Mouse (Mus musculus): ENCODE measurements around the gene Cdc25b.
A peak's percentile ranks its signal among the peaks of the same experiment; 100 is the strongest.

Gene Cdc25b

DNA sequence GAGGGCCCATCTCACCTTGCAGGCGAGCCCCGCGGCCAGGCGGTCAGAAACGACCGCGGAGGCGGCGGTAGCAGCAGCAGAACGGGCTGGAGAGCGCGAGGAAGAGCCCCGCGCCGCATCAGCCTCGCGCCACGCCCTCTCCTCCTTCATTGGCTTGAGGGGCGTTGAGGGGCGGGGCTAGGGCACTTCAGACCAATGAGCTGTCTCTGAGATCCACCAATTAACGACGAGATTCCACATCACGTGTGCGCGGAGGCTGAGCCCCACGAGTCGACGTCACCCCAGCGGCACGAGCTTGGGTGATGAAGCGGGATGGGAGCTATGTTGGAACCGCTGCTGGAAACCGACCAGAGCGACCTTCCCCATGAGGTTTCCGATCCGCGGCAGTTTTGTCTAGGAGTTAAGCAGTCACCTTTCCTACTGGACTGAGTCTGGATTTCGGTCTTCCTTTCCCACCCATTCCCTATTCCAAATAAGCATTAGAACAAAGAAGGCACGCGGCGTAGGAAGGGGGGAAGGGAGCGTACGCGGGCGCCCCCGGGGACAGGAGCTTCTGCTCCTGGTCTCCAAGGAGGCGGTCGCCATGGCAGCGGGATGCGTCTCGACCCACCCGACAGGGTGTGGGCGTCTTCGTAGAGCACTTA is 26.7 kb upstream of the Cdc25b start, which contains the start of gene 1700037H04Rik:
1700037H04Rik (minus strand) TSS at position 144 of the 644 bp plus-strand sequence.
- DNase-seq (ENCODE audit: low spot score in 2 of 2): peak; percentile 92 to 97

DNA sequence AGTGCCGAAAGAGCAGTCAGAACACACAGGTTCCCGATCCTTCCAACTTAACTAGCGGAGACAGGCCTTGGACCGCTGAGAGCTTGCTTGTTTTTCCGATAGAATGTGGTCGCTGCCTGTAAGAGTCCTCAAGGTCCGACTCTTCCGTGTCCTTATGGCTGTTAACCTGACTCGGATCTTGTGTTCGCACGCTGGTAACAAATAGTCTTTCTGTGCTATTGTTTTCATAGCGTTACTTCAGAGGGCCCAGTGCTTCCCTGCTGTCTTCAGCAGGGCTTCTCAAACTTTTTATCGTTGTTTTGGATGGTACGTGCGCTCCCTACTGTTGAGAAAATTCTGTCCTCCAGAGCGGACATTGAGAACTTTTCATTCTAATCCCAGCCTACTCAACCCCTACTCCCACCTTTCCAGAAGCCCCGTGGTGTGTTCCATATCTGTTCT is 26.1 kb upstream of the Cdc25b start:
- no peak for DNase-seq (ENCODE audit: low spot score in 2 of 2)

DNA sequence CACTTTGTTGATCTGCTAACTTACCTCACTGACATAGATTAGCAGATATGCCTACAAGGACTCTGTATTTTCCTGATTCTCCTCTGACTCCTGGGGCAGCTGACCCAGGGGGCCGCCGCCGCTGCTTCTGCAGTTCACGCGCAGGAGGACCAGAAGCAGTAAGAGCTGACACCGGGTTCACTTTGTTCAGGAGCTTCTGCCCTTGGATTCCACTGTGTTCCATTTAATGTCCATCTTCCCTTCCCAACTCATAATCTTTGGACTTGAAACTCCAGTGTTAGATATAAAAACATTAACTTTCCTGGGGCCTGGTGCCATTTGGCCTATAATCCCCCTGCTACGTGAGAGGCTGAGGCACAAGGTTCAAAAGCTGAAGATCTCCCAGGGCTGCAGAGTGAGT is 22.8 kb upstream of the Cdc25b start:
- no peak for DNase-seq (ENCODE audit: low spot score in 2 of 2)

DNA sequence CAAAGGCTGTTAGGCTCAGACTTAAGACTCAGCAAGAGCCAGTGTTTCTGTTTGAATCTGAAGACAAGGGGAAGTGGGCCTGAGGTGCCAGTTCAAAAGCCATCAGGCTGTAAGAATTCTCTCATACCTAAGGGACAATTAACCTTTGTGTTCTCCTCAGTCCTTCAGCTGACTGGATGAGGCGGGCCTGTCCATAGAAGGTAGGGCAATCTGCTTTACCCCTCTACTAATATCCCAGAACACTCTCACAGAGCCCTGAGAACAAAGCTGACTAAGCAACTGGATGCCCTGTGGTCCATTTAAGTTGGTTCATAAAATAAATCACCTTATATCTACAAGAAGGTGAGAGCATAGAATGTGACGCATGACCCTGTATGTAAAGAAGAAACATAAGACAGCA is 20.6 kb upstream of the Cdc25b start:
- no peak for DNase-seq (ENCODE audit: low spot score in 2 of 2)

DNA sequence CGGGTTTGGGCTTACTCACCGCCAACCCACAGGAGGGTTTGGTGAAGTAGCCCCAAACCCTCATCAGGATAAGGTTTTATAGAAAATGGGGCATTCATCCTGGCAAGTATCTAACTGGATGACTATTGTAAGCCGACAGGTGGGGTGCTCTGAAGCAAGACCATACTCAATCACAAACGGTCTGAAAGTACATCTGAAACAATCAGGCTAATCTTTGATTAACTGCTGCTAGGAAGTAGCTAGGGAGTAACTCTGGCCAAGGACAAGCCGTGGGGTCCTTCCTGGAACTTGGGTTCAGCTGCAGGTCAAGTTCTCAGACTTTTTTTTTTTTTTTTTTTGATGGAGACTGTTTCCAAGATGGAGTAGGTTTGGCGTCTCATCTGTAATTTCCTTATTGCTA is 18.8 kb upstream of the Cdc25b start:
- DNase-seq (ENCODE audit: low spot score in 2 of 2): no peak

DNA sequence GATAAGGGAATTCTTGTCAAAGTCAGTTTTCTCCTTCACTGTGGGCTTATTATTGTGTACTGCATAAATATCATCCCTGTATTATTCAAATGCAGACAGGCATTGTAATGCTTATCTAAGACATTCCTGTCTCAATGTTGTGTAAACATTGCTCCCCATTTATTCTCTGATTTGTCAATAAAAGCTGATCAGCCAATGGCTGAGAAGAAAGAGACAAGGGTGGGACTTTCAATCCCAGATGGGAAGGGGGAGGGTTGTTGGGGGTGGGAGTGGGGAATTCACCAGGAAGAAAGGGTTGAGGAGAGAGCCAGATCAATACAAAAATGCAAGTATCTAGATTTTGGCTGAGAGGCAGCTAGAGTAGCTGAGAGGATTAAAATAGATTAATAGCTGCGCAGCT is 17.8 kb upstream of the Cdc25b start:
- DNase-seq (ENCODE audit: low spot score in 2 of 2): no peak

DNA sequence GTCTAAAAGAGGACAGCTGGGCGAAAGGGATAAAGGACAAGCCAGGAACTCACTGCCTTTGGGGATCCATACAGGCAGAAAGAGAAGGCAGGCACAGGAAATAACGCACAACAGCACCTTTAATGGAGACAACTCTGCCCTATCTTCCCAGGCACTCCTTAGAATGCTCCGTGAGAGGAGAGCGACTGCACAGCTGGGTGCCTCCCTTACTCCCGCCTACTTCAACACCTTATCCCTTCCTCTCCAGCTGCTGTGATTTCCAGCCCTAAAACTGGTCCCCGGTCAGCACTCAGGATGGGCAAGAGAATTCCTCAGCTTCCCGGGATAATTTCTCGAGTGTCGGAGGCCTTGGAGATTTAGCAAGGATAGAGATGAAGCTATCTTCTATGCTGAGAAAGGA is 15.8 kb upstream of the Cdc25b start:
- DNase-seq (ENCODE audit: low spot score in 2 of 2): no peak

DNA sequence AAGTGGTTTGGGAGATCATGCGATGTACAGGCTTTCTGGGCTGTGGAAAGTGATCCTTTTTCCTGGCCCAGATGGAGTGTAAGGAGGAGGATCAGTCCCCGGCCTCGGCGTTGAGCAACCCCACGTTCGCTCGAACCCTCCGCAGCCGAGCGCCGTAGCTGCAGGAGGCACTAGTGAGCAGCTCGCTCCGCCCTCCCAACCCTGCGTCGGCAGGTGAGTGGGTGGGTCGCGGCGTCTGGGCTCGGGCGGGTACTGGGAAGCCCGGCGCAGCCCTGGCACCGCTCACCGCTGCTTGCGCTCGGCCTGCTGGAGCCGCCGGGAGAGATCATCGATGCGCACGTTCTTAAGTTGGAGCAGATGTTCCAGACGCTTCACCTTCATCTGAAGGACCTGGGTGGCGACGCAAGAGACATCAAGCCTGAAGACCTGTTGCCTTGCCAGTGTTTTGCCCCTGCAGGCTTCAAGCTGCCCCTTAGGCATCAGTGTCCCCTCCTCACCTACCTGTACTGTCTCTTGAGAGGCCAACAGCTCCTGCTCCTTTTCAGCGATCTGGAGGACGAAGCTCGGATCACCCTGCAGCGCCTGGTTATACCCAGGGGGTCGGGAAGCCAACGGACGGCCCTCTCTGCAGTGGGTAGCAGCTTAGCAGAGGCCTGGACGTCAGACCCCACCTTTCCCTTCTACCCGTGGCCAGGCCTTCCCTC is 15.2 kb upstream of the Cdc25b start:
- DNase-seq (ENCODE audit: low spot score in 2 of 2): peak; percentile 58 to 79

DNA sequence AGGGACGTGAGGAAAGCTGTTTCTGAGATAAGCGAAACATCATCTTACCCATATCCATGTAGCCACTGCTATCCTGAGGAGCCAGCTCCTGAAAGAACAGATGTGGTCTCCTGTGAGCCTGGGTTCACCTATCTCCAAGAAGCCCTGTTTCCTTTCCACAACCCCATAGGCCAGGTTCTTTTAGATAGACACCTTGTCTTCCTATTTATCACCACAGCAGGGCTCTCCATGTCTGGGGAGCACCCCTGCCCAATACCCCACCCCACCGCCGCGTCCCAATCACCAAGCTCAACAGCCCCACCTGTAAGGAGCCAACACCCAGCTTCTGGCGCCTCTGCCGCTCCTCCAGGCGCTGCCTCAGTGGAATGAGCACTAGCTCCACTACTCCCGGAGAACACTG is 14.4 kb upstream of the Cdc25b start:
- no peak for DNase-seq (ENCODE audit: low spot score in 2 of 2)

DNA sequence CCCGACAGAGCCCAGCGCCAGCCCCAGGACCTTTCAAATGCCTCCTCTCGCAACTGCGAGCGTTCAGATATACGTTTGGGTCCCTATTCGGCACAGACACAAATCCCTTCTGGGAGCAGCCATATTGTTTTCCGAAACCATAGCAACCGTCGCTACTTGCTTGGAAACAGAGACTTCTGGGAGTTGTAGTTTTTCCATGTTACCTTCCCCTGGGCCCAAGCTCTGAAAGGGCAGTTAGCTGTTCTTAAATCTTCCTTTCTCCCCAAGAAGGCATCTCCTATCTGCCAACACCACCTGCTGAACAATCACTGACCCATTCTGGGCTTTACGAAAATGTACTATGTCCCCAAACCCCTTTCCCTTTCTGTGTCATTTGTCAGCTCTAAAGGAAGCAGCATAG is 12.0 kb upstream of the Cdc25b start:
- DNase-seq (ENCODE audit: low spot score in 2 of 2): no peak

DNA sequence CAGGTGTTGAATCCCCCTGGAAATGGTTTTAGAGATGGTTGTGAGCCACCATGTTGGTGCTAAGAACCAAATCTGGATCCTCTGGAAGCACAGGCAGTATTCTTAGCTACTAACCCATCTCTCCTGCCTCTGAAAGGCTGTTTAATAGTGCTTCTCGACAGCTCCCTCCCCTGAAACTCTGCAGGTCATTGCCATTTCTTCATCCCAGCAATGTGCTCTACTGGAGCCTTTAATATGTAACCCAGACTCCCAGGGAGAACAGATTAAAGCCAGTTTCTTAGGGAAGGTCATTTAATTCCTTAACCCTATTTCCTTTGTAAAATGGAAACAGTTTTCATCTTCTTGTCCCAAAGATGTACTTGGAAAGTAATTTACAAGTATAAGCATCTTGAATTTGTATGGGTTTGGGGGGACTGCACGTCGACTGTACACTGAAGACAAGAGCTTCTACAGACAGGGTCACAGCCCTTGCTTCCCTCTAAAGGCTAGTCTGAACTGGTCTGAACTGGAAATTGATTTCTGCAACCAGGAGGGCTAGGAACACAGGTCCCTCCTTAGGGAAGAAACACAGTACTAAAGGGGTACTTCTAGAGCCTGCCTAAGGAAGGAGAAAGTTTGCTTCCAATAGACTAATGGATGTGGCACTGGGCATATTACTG is 11.3 kb upstream of the Cdc25b start:
- no peak for DNase-seq (ENCODE audit: low spot score in 2 of 2)

DNA sequence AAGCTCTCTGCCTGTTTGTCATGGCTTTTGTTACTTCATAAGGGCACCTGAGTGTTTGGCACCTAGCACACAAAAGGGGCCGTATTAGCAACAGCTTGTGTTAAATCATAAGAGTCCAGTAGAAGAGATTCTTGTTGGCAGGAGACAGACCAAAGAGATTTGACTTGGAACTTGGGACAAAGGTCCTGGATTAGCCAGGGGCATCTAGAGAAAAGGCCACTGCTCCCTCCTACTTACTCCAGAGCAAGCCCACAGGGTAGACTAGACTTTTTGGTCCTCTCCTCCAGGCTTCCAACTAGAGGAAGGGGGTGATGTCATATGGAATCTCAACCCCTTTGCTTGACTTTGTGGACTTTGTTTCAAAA is 10.8 kb upstream of the Cdc25b start:
- DNase-seq (ENCODE audit: low spot score in 2 of 2): no peak

DNA sequence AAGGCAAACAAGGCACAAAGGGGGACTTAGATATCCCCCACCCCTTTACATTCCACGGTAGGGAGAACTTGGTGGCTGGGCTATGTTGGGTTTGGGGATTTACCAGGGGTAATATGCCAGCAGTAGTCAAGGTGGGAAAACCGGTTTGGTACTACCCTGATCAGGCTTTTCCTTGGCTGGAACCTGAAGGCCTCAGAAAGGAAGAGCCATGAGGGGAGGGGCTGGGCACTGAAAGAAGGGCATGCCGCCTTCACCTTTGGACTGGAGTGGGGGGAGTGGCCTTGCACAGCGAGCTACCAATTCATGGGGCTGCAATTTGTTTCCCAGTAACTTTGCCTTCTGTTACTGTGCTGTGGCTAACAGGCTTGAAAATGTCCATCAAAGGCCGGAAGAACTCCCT is 10.3 kb upstream of the Cdc25b start:
- no peak for DNase-seq (ENCODE audit: low spot score in 2 of 2)

DNA sequence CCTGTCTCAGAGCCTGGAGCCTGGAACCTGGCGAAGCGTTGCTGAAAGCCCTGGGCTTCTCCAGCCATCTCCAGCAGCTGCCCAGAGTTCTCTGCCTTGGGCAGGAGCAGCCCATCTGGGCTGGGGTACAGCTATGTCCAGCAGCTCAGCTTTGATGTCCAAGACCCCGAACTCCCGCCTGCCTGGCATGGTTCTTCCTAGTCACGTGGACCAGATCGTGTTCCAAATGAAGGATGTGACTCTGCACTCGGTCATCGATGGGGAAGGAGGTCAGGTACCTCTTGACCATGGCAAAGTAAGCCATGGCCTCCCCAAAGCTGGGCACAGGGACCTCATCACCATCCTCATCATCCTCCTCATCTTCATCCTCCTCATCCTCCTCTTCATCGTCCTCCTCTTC is 8.8 kb upstream of the Cdc25b start:
- no peak for DNase-seq (ENCODE audit: low spot score in 2 of 2)

DNA sequence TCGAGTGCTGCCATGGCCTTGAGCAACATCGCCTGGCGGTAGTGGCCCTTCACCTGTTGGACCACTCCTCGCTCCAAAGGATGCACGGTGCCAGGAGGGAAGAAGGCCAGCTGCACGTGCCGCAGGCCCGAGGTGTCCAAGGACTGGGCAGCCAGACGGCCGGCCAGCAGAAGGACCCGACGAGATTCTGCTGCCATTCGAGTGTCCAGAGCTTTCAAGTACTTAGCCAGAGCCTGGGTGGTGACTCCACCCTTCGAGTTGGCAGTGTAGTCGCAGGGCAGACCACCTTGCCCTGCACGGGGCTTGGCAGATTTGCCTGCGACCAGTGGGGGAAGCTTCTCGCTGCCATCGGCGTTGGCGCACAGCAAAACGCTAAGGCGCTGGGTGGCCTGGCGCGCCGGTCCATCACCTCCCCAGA is 7.9 kb upstream of the Cdc25b start:
- DNase-seq (ENCODE audit: low spot score in 2 of 2): no peak

DNA sequence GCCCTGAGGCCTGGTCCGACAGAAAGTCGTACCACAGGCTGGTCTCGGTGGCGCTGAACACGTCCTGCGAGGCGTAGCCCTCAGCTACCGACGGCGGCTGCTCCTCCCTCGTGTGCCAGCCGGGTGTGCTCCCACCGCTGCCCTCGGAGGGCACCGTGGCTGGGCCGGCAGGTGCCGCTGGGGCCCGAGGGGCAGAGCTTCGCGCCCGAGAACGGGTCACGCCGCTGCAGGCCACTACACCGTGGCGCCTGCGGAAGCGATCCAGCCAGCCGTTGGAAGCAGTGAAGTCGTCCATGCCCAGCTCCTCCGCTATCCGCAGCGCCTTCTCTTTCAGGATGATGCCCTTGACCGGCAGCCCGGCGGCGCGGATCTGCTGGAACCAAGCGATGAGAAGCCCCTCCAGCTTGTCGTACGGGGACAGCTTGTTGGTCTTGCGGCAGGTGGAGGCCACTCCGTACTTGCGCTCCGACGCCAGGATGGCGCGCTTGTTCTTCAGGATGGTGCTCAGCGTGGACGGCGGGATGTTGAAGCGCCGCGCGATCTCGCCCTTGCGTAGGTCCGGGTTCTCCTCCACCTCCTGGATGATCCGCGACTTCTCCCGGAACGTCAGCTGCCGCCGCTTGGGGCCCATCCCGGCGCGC is 7.4 kb upstream of the Cdc25b start:
- DNase-seq (ENCODE audit: low spot score in 2 of 2): peak in 1 of 2 experiments; percentile 53

DNA sequence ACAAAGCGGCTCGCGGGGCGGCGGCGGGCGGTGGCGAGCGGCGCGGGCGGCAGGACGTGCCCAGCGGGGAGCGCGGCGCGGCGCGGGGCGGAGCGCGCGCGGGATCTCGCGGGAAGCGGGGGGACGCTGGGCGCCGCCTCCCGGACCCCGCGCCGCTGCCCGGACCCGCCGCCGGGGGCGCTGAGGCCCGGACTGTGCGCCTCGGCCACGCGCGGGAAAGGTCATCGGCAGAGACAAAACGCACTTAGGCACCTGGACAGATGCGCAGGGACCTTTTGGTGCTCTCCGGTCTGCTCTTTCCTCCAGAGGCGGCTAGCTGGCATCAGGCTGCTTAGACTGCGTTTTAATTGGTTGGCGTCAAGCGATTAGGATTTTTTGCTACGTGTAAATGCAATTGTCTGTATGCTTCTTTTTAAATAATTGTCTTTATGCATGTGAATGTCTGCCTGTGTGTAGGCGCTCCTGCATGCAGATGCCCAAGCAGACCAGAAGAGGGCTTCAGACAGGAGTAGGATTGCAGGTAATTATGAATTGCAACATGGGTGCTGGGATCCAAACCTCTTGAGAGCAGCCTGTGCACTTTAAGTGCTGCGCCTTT is 6.7 kb upstream of the Cdc25b start, which contains the start of gene Cenpb:
Cenpb (minus strand) TSS at position 78 of the 598 bp plus-strand sequence.
- peak; percentile 84 for DNase-seq (ENCODE audit: low spot score in 2 of 2)

DNA sequence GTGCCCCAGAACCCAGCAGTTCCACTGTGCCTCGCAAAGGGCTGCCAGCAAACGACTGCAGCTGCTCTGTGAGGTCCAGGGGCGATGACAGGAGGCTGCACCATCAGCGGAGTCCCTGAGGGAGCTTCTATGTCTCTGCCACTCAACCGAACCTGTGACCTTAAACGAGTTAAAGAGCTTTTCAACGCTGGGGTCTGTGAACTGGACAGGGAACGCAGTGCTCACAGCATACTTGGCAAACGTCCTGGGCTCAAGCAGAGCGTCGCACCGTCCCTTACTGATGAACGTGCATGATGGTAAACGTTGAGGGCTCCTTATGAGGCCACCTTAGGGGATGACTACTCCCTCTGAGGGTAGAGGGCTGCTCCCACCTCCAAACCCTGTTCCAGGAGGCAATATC is 406 bp upstream of the Cdc25b start:
- no peak for DNase-seq (ENCODE audit: low spot score in 2 of 2)

DNA sequence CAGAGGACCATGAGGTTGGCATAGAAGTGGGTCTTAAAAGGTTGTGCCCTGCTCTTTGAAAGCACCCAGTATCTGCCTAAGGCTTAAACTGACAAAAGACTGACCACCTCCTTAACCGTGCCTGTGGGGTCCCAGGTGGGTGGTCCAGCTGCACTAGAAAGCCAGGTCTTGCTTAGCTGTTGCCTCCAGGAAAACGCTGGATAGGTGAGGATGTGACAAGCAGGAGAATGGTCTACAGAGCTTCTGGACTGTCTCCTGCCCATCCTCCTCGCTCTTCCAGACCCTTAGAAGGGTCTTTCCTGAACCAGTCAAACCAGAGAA is 813 bp downstream of the Cdc25b start:
- DNase-seq (ENCODE audit: low spot score in 2 of 2): no peak

DNA sequence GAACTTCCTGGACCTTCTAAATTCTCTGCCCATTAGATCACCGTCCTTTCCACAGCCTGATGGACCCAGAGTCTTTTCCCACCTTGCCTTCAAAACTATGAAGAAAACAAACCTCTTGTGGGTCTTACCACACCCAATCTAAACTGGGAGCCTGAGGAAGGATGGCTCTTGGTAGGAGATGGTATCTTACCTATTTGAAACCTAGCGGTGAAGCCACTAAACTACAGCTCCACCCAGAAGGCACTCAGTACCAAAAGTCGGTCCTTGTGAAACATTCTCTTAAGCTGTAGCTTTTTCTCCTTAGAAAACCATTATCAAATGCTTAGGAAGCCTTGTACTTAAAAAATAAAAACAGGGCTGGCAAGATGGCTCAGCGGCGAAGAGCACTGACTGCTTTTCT is 1.6 kb downstream of the Cdc25b start:
- no peak for DNase-seq (ENCODE audit: low spot score in 2 of 2)

DNA sequence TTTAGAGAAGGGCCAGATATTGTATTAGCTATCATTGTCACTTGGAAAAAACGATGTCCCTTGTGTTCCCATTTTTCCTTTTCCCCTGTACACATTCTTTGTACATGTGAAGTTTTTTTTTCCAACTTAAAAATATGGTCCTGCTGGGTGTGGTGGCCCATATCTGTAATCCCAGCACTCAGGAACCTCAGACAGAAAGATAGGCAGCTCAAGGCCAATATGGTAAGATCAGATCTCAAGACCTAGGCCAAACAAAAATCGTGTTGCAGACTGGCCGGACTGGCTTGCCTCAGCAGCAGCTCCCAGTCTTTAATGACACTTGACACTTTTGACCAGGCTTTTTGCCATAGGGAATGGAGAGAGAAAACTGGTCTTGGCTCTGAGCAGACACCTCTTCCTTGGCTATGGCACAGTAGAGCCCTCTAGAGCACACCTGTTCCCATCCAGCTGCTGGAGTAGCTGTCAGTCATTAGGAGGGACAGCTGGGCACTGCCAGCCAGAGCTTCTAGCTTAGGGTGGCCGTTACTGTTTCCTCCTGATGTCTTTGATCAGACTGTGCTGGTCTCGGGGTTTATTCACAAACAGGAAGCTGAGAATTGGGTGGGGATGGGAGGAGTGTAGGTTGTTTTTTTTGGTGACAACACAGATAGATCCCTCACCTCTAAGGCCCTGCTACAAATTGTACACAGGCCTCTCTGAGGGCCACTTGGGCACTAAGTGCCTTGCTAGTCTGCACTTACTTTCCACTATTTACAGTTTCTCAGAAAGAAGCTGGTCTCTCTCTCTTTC is 3.0 kb downstream of the Cdc25b start:
- no peak for DNase-seq (ENCODE audit: low spot score in 2 of 2)
